Mouse (Mus musculus) heart, postnatal 14 days (tissue): ENCODE data around the gene Zfp990. TPM values are rescaled to one million over a fixed set of nuclear protein-coding genes. Genes with fewer than 3 reads are reported as not detected.
"Not testable (repeated sequence)": the region's sequence is repeated elsewhere in the genome, so short reads cannot be mapped to it uniquely, and the experiment has no call there.

Source experiments
- DNase-seq, 2 experiments: peaks; one replicate each; pipeline ENCODE4 v3.0.0; 2021 to 2022
- intact Hi-C: fragments of 180-260 bp; cut with DNase I; formaldehyde crosslinking; loops from one replicate; pipeline ENCODE4 v1.15.1; 2025
- long read RNA-seq, 2 experiments: library from polyadenylated mRNA; stranded (forward); transcript quantifications; one replicate each; pipeline ENCODE4 v2.0.0; 2021
- total RNA-seq, 2 experiments: library from RNA; stranded (reverse); gene quantifications; 2 replicates each; pipeline ENCODE4 v1.2.3; 2021

Zfp990 gene
- under 1 TPM; 0.45 to 0.56 TPM for total RNA-seq
- long read RNA-seq, experiment 1 = 0 reads
- long read RNA-seq, experiment 2 = 0 reads

- DNase-seq, intact Hi-C loops: not testable (repeated sequence)
Measured at GRCm38 (mm10) chr4:145510459-145510858, at the start of gene Zfp990. TSS of gene Zfp990 (plus strand) at chr4:145510759.

- peak in 1 of 2 experiments; percentile 2 for DNase-seq
- intact Hi-C loops = not testable (repeated sequence)
Measured at GRCm38 (mm10) chr4:145463553-145464253, 46.9 kb upstream of the Zfp990 start.

- DNase-seq = no peak
- intact Hi-C loops = no loop called here
Measured at GRCm38 (mm10) chr4:145478128-145478527, 32.4 kb upstream of the Zfp990 start.

GRCm38 (mm10) chr4:145480699-145481098, 29.9 kb upstream of the Zfp990 start:
- DNase-seq, intact Hi-C loops: not testable (repeated sequence)

GRCm38 (mm10) chr4:145489396-145489795, 21.2 kb upstream of the Zfp990 start:
- DNase-seq = no peak
- intact Hi-C loops = no loop called here

- intact Hi-C loops = no loop called here
- no peak for DNase-seq
Measured at GRCm38 (mm10) chr4:145492132-145492531, 18.4 kb upstream of the Zfp990 start.

GRCm38 (mm10) chr4:145493316-145493715, 17.2 kb upstream of the Zfp990 start:
- intact Hi-C loops, DNase-seq: not testable (repeated sequence)

- intact Hi-C loops, DNase-seq: not testable (repeated sequence)
Measured at GRCm38 (mm10) chr4:145514637-145515036, 4.1 kb downstream of the Zfp990 start.

GRCm38 (mm10) chr4:145515776-145516565, 5.4 kb downstream of the Zfp990 start:
- DNase-seq, intact Hi-C loops: not testable (repeated sequence)

GRCm38 (mm10) chr4:145517391-145517790, 6.8 kb downstream of the Zfp990 start:
- intact Hi-C loops, DNase-seq: not testable (repeated sequence)

- DNase-seq, intact Hi-C loops: not testable (repeated sequence)
Measured at GRCm38 (mm10) chr4:145543861-145544260, 33.3 kb downstream of the Zfp990 start.

GRCm38 (mm10) chr4:145545106-145545505, 34.5 kb downstream of the Zfp990 start:
- intact Hi-C loops, DNase-seq: not testable (repeated sequence)

- not testable (repeated sequence) for DNase-seq
Measured at GRCm38 (mm10) chr4:145545734-145546349, 35.3 kb downstream of the Zfp990 start.

GRCm38 (mm10) chr4:145546477-145546876, 35.9 kb downstream of the Zfp990 start:
- DNase-seq, intact Hi-C loops: not testable (repeated sequence)

More at GRCm38 (mm10) chr4:145545734-145546349, 35.3 kb downstream of the Zfp990 start:
- intact Hi-C loops = not testable (repeated sequence)

GRCm38 (mm10) chr4:145556680-145557079, 46.1 kb downstream of the Zfp990 start:
- DNase-seq = no peak
- intact Hi-C loops = no loop called here

GRCm38 (mm10) chr4:145559505-145560099, 49.0 kb downstream of the Zfp990 start:
- intact Hi-C loops = loop anchor here (5.0 kb wide), 1 partner anchor 112 kb away; no protein-coding TSS in a partner anchor
- DNase-seq = no peak

- intact Hi-C loops = loop anchor here (5.0 kb wide), 1 partner anchor 117 kb away; no protein-coding TSS in a partner anchor
- DNase-seq = no peak
Measured at GRCm38 (mm10) chr4:145564111-145564821, 53.7 kb downstream of the Zfp990 start.

- intact Hi-C loops, DNase-seq: not testable (repeated sequence)
Measured at GRCm38 (mm10) chr4:145570461-145570860, 59.9 kb downstream of the Zfp990 start.

- DNase-seq, intact Hi-C loops: not testable (repeated sequence)
Measured at GRCm38 (mm10) chr4:145576623-145577022, 66.1 kb downstream of the Zfp990 start.

- intact Hi-C loops, DNase-seq: not testable (repeated sequence)
Measured at GRCm38 (mm10) chr4:145580333-145580732, 69.8 kb downstream of the Zfp990 start.
